Mouse (Mus musculus) v-Abl transformed pro-B cells (cell line): Measurements from ENCODE around the gene Gm6356.
"Not testable (repeated sequence)": the region's sequence is repeated elsewhere in the genome, so short reads cannot be mapped to it uniquely, and the experiment has no call there.

Experiments used
- in situ Hi-C, 2 experiments: fragments of 400-800 bp; cut with MboI; formaldehyde crosslinking; loops; one replicate each; pipeline ENCODE4 v1.15.1; 2025; ENCODE audit not compliant: unreplicated experiment in 2 of 2

Gene Gm6356

DNA sequence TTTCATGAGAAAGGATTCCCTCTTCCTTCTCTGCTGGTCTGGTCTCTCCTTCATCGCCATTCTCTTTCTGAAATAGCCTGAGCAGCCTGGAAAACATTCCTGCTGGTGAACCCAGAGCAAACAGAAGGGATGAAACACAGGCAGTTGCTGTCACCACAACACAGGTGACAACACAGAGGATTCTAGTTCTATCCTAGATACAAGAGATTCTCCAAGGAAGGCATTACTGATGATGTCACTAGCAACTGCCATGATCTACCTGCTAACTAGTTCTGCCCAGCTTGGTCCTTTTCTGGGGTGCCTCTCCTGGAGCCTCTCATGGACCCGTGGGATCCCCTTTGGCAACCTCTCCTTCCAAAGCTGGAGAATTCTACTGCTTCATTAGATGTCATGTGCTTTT is at the start of gene Gm6356:
TSS of gene Gm6356 (minus strand) at position 101 of the 400 bp plus-strand sequence.
- in situ Hi-C loops = not testable (repeated sequence)
